Mouse (Mus musculus) ES-E14 (cell line): ENCODE results near the gene Actl11.

ENCODE experiments used
- CHD2 ChIP-seq: IDR thresholded peaks from 2 replicates; pipeline ENCODE4 v1.6.1; 2014; ENCODE audit warnings: mild to moderate bottlenecking, low read depth, low read length, inconsistent platforms
- HCFC1 ChIP-seq: IDR thresholded peaks from 2 replicates; pipeline ENCODE4 v1.6.1; 2012; ENCODE audit warnings: low read length, inconsistent platforms, borderline replicate concordance; ENCODE audit not compliant: insufficient read depth
- MAFK ChIP-seq: IDR thresholded peaks from 2 replicates; pipeline ENCODE4 v1.6.1; 2014; ENCODE audit warnings: mild to moderate bottlenecking, low read depth, low read length, inconsistent platforms; ENCODE audit not compliant: insufficient read depth
- ZC3H11A ChIP-seq: IDR thresholded peaks from 2 replicates; pipeline ENCODE4 v1.6.1; 2012; ENCODE audit warnings: low read depth, mild to moderate bottlenecking, inconsistent platforms, low read length, borderline replicate concordance
- ZNF384 ChIP-seq: IDR thresholded peaks from 2 replicates; pipeline ENCODE4 v1.6.1; 2012; ENCODE audit warnings: low read depth, low read length, inconsistent platforms

DNA sequence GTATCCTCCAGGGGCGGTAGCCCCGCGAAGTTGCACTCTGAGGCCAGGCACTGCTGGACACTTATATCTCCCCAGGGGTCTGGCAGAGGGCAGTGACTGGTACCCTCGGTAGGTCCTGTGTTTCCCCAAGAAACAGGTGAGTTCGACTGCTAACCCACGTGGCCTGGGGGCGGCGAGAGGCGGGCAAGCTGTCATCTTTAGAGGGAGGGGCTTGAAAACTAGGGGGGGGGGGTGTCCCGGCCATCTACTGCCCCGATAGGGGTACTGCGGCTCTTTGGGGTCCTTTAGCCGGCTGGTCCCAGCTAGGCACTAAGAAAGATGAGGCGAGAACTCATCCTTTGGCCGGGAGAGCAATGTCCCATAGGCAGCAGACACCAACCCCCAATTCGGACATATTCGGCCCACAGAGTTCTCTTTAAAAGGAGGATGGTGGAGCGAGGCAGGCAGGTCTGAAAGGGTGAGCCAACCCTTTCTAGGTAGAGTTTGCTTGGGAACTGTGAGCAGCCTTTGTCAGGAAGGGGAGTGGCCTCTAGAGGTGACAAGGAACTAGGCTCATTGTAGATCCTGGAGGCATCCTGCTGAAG is 39.9 kb upstream of the Actl11 start:
- no peak for TF ChIP-seq HCFC1
- TF ChIP-seq MAFK, result no peak
- no peak for TF ChIP-seq ZNF384
- TF ChIP-seq ZC3H11A, result no peak
- no peak for TF ChIP-seq CHD2
